Mouse (Mus musculus) G1E-ER4 (cell line): ENCODE measurements around the gene Fgf22. TPM values are rescaled to one million over a fixed set of nuclear protein-coding genes. Genes with fewer than 3 reads are reported as not detected.

Experiments used
- GATA1 ChIP-seq: IDR thresholded peaks from one replicate; pipeline ENCODE4 v1.8.0; 2012; ENCODE audit warnings: low read length, inconsistent platforms
- polyA plus RNA-seq: library from polyadenylated mRNA; stranded (reverse); fragments of >175 nt; gene quantifications from 2 replicates; pipeline ENCODE4 v1.2.3, GENCODE M21; 2012

Fgf22 gene
- polyA plus RNA-seq, 1 experiment = not detected

GRCm38 (mm10) chr10:79748496-79748895, 6.4 kb upstream of the Fgf22 start:
- no peak for TF ChIP-seq GATA1

GRCm38 (mm10) chr10:79755854-79756253, 978 bp downstream of the Fgf22 start:
- no peak for TF ChIP-seq GATA1

DNA sequence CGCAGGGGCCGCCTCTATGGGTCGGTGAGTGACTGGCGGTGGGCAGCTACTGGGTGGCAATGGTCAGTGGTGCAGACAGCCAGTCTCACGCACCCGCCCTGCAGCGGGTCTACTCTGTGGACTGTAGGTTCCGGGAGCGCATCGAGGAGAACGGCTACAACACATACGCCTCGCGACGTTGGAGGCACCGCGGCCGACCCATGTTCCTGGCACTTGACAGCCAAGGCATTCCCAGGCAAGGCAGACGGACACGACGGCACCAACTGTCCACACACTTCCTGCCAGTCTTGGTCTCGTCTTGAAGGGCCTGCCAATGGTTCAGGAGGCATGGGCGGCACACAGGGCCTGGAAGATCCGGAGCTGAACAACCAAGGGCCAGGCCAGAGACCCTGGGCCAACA, 1.8 kb downstream of the Fgf22 start:
- no peak for TF ChIP-seq GATA1

GRCm38 (mm10) chr10:79760603-79761143, 5.8 kb downstream of the Fgf22 start:
- TF ChIP-seq GATA1 = no peak

DNA sequence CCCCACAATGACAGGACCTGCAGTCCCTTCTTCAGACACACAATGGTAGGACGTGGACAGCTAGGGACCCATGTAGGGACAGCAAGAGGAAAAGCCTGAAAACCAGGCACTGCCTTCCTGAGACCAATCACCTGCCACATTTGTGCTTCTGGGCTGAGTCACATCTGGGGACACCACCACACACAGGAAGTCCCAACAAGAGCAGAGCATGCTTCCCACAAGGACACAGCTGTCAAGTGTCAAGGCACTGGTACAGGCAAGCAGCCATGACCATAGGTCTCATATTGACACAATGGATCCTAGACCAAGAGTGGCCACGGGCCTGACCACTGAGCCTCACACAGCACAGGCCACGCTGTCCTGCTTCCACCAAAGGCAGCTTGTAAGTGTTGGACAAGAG, 8.0 kb downstream of the Fgf22 start:
- TF ChIP-seq GATA1 = no peak

DNA sequence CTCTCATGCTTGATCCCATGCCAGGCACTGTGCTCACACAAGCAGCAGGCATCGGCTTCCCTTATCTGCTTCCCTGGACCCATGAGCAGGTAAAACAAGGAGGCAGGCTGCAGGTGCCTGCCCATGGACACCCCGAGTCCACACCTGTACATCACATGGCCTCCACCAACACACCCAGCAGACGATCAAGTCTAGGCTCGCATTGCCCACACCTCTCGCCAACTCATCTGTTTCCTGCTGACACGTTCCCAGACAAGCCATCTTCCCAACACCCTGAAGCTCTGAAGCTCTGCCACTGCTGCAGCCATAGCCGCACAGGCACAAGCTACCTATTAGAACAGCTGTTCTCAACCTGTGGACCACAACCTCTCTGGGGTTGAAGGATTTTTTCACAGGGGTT, 9.4 kb downstream of the Fgf22 start:
- no peak for TF ChIP-seq GATA1

DNA sequence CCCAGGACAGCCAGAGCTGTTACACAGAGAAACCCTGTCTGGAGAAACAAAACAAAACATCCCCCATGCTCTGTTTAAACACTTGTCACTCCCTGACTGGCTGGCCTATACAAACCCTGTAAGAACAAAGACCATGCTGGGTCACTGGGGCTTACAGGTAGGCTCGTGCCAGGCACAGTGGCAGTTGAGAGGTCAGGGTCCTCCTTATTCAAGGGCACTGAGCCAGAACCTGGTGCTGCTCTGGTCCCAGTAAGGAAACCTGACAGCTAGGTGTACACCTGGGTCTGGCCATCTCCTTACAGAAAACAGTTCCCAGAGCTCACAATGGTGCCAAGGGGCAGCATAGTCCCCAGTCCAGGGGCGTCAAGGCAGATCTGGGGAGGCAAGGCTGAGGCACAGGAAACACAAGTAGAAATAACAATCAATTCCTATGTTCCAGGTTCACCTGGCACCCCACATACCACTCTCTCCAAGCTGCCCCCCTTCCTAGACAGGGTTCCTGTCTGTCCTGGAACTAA, 10.4 kb downstream of the Fgf22 start:
- TF ChIP-seq GATA1 = no peak

DNA sequence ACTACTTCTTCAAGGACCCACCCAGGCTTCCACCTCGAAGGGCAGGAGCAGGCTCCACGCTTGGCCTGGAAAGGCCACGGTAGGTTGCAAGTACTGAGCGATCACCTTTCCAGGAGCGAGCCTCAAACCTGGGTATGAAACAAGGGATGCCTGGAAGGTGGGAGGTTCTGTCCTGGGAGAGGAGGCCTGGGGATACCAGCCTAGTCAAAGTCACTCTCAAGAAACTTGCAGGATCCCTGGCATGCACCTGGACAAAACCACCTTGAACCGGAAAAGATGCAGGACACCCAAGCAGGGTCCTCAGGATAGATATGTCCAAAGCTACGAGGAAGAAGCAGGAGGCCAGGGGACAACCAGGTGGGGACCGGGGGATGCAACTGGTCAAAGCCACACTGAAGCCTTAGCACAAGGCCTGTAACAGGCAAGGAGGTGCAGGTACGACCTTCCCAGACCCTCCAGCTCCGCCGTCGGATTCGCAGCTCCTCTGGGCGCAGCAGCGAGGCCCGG, 11.2 kb downstream of the Fgf22 start:
- no peak for TF ChIP-seq GATA1

GRCm38 (mm10) chr10:79766508-79767325, 11.8 kb downstream of the Fgf22 start, which contains the start of gene Rnf126:
Gene Rnf126, minus strand, starts transcription at chr10:79766952.
- no peak for TF ChIP-seq GATA1

GRCm38 (mm10) chr10:79767372-79768244, 12.7 kb downstream of the Fgf22 start:
- TF ChIP-seq GATA1 = no peak

- TF ChIP-seq GATA1 = no peak
These were observed 13.5 kb downstream of the Fgf22 start for GRCm38 (mm10) chr10:79768400-79768799.

- TF ChIP-seq GATA1 = no peak
These were observed 14.5 kb downstream of the Fgf22 start for GRCm38 (mm10) chr10:79769329-79769728.

- TF ChIP-seq GATA1 = no peak
These were observed 17.4 kb downstream of the Fgf22 start for GRCm38 (mm10) chr10:79772320-79772719.

- no peak for TF ChIP-seq GATA1
These were observed 18.3 kb downstream of the Fgf22 start for GRCm38 (mm10) chr10:79773208-79773607.

GRCm38 (mm10) chr10:79774486-79775279, 19.8 kb downstream of the Fgf22 start:
- TF ChIP-seq GATA1 = no peak
